Mouse (Mus musculus): ENCODE data around the gene Clic6. TPM values are rescaled to one million over a fixed set of nuclear protein-coding genes. Genes with fewer than 3 reads are reported as not detected.

The Clic6 gene
- polyA plus RNA-seq, 1 experiment from 2014 or later: 1.7 TPM

- H3K4me2 ChIP-seq: no peak overlapping the region
- no peak overlapping the region for H3K9ac ChIP-seq
- H3K9me3 ChIP-seq (replicated peaks): no peaks in the 10 kb centered on the region
- ATAC-seq: no peak
- no peaks in the 10 kb centered on the region for H3K27me3 ChIP-seq (replicated peaks)
- peaks cover 26% of the 10 kb centered on the region; the same call in 1 of the 2 replicates for H3K36me3 ChIP-seq
- 84% methylated on average over 7 of the region's 7 CpGs for WGBS (ENCODE audit: insufficient replicate concordance)
- no peak overlapping the region for H3K27ac ChIP-seq
- H3K4me1 ChIP-seq: peaks cover 26% of the 10 kb centered on the region
- H3K4me3 ChIP-seq: no peak overlapping the region
Observed at GRCm38 (mm10) chr16:92454002-92454401, 31.5 kb upstream of the Clic6 start.

GRCm38 (mm10) chr16:92454495-92454894 is 31.0 kb upstream of the Clic6 start:
- no peak overlapping the region for H3K4me3 ChIP-seq
- H3K9ac ChIP-seq: no peak overlapping the region
- H3K36me3 ChIP-seq: peaks cover 22% of the 10 kb centered on the region; the same call in 1 of the 2 replicates
- no peak overlapping the region for H3K27ac ChIP-seq
- H3K9me3 ChIP-seq (replicated peaks): no peaks in the 10 kb centered on the region
- no peak overlapping the region for H3K4me2 ChIP-seq
- no peak for ATAC-seq
- no peaks in the 10 kb centered on the region for H3K27me3 ChIP-seq (replicated peaks)
- H3K4me1 ChIP-seq: peaks cover 26% of the 10 kb centered on the region
- WGBS (ENCODE audit: insufficient replicate concordance): 84% methylated on average over 18 of the region's 18 CpGs

DNA sequence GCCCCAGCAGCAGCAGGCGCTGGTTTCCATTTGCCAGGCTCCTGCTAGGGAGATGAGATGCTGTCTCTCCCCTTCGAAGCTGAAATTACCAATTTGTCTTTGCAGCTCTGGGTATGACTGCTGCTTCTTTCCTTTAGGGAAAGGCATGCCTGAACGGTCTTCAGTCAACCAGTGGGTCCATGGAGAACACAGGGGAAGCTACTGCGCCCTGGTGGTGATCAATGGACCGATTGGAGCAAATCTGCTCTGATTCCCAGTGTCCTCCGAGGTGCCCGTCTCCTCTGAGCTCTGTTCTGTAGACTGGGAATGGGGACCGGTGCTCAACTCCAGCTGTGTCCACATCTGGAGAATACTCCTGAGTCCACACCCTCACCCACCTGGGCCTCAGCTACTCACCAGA is 30.0 kb upstream of the Clic6 start:
- H3K27ac ChIP-seq: no peak overlapping the region
- no peaks in the 10 kb centered on the region for H3K27me3 ChIP-seq (replicated peaks)
- no peak overlapping the region for H3K4me3 ChIP-seq
- no peak overlapping the region for H3K4me2 ChIP-seq
- peaks cover 21% of the 10 kb centered on the region; the same call in 1 of the 2 replicates for H3K36me3 ChIP-seq
- WGBS (ENCODE audit: insufficient replicate concordance): 73% methylated on average over 8 of the region's 8 CpGs
- ATAC-seq: no peak
- peaks cover 26% of the 10 kb centered on the region for H3K4me1 ChIP-seq
- no peaks in the 10 kb centered on the region for H3K9me3 ChIP-seq (replicated peaks)
- H3K9ac ChIP-seq: no peak overlapping the region

DNA sequence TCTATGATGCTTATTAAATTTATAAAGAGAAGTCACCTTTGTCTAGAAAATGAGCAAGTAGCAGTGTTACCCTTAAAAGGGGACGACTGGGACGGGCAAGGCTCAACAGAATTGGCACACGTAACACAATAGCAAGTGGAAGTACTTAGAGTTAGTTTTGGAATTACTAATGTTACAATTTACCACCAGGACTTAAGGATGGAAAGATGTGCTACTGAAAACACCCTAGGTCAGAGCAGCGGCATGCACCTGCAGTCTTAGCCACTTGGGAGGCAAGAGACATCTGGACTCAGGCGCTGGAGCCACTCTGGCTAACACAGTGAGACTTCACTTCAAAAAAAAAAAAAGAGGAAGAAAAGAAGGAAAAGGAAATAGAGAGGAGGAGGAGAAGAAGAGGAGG is 29.6 kb upstream of the Clic6 start:
- Histone ChIP-seq H3K9me3 (replicated peaks) (no peaks in the 10 kb centered on the region), H3K4me1 (peaks cover 26% of the 10 kb centered on the region), H3K4me2 (no peak overlapping the region), H3K27ac (no peak overlapping the region), H3K4me3 (no peak overlapping the region), H3K27me3 (replicated peaks) (no peaks in the 10 kb centered on the region), H3K9ac (no peak overlapping the region), H3K36me3 (0 out of 2 replicates have a peak, but pooled peaks cover 18% of the 10 kb centered on the region)
- 81% methylated on average over 5 of the region's 5 CpGs for WGBS (ENCODE audit: insufficient replicate concordance)
- ATAC-seq: no peak

DNA sequence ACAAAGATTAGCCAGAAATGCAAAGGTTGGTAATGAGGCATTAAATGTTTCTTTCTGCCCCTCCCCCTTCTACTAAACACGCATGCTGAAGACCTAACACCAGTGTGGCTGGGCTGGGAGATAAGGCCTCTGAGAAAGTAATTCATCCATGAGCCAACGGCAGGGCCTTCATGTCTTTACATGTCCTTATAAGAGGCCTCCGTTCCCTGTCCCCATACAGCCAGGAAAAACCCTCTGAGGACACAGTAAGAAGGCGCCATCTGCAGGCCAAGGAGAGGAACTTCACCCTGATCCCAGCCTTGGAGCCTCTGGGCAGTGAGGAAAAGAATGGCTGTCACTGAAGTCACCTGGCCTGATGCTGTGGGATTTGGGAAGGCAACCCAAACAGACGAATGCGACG is 27.9 kb upstream of the Clic6 start:
- Histone ChIP-seq H3K4me3 (no peak overlapping the region), H3K9ac (no peak overlapping the region), H3K4me1 (peaks cover 26% of the 10 kb centered on the region), H3K9me3 (replicated peaks) (no peaks in the 10 kb centered on the region), H3K4me2 (peak overlapping the region; percentile 3; the same call in 1 of the 2 replicates), H3K27me3 (replicated peaks) (no peaks in the 10 kb centered on the region), H3K27ac (0 out of 2 replicates have a peak overlapping the region, but pooled peaks have one; percentile 45), H3K36me3 (0 out of 2 replicates have a peak, but pooled peaks cover 9% of the 10 kb centered on the region)
- WGBS (ENCODE audit: insufficient replicate concordance): 17% methylated on average over 7 of the region's 7 CpGs
- peak; percentile 89 for ATAC-seq

DNA sequence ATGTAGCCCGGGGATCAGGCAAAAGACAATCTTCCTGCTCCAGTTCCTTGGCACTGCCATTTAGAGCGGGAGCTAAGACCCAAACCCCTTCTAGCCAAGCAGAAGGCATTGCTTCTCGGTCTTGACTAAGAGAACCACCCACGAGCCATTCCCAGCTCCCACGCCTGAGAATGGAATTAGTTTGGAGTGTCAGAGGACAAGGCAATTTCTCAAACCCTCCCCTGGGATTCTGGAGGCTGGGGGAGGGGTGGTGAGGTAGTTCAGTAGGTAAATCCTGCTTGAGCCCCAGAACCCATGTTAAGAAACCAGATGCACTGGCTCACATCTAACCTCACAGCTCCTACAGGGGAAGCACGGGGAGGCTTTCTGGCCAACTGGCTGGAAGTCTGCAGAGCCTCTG is 24.1 kb upstream of the Clic6 start:
- no peaks in the 10 kb centered on the region for H3K36me3 ChIP-seq
- no peak overlapping the region for H3K9ac ChIP-seq
- H3K27me3 ChIP-seq (replicated peaks): no peaks in the 10 kb centered on the region
- WGBS (ENCODE audit: insufficient replicate concordance): 70% methylated on average over 6 of the region's 6 CpGs
- no peak overlapping the region for H3K27ac ChIP-seq
- H3K4me1 ChIP-seq: peaks cover 43% of the 10 kb centered on the region
- no peaks in the 10 kb centered on the region for H3K9me3 ChIP-seq (replicated peaks)
- no peak for ATAC-seq
- H3K4me3 ChIP-seq: no peak overlapping the region
- H3K4me2 ChIP-seq: no peak overlapping the region

GRCm38 (mm10) chr16:92464390-92464972 is 21.1 kb upstream of the Clic6 start:
- H3K36me3 ChIP-seq: no peaks in the 10 kb centered on the region
- H3K27me3 ChIP-seq (replicated peaks): 0 out of 2 replicates have a peak, but pooled peaks cover 5% of the 10 kb centered on the region
- peak overlapping the region; percentile 86 for H3K9ac ChIP-seq
- H3K4me3 ChIP-seq: peak overlapping the region; percentile 86
- ATAC-seq: peak; percentile 44
- peak overlapping the region; percentile 82 for H3K27ac ChIP-seq
- H3K9me3 ChIP-seq (replicated peaks): no peaks in the 10 kb centered on the region
- H3K4me2 ChIP-seq: peak overlapping the region; percentile 96
- peaks cover 32% of the 10 kb centered on the region for H3K4me1 ChIP-seq
- WGBS (ENCODE audit: insufficient replicate concordance): 33% methylated on average over 14 of the region's 14 CpGs

DNA sequence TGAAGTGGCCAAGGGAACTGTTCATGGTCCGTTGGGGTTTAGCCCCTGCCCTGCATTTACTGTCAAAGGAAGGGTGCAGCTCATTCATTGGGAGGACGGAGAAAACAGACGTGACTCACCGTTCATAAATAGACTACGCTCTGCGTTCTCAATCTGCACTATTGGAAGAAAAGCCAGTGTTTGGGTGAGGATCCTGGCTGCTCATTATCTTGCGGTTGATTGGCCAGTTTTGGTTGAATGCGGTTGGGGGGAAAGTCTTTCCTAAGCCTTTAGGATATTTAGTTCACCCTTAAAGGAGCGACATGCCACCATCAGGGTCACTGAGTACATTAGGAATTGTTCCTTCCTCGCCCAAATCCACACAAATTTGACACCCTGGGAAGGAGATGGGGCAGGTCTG is 20.3 kb upstream of the Clic6 start:
- peak overlapping the region; percentile 82 for H3K27ac ChIP-seq
- no peak for ATAC-seq
- H3K4me1 ChIP-seq: peaks cover 32% of the 10 kb centered on the region
- peak overlapping the region; percentile 86 for H3K9ac ChIP-seq
- H3K4me2 ChIP-seq: peak overlapping the region; percentile 96
- WGBS (ENCODE audit: insufficient replicate concordance): 13% methylated on average over 10 of the region's 10 CpGs
- peak overlapping the region; percentile 86 for H3K4me3 ChIP-seq
- H3K27me3 ChIP-seq (replicated peaks): 0 out of 2 replicates have a peak, but pooled peaks cover 5% of the 10 kb centered on the region
- no peaks in the 10 kb centered on the region for H3K36me3 ChIP-seq
- no peaks in the 10 kb centered on the region for H3K9me3 ChIP-seq (replicated peaks)

DNA sequence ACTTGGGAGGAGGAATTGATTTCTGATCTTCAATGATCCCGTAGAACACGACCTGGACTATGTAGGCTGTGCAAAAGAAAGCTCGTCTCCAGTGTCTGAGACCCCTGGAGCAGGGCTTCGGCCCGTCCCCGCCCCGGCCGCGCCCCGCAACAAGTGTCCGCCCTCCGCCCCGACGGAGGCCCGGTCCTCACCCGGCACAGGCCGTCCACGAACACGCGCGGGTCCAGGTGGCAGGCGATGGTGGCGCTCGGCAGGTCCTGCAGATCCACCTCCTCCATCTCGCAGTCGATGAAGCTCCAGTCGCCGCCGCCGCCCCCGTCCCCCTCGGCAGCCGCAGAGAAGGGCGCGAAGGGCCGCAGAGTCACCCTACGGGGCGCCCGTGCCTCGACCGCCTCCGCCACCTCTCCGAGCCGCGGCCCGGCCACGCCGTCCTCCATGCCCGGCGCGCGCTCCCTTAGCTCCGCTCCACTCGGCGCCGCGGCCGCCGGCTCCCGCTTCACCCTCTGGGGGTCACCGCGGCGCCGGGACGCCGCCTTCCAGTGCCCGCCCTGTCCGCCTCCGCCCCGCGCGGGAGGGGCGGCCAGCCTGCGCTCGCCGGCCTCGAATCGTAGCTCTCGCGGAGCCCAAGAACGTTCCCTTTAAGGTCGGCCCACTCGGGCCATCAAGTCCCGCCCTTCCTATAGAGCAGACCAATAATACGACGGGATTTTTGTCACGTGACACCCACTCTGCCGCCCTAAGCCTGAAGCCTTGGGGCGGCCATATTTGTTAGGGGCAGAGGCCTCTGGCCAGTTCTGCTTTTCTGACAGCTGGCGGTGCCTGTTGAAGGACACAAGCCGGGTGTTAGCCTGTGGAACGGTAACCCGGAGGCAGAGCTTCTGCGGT is 19.7 kb upstream of the Clic6 start:
- WGBS (ENCODE audit: insufficient replicate concordance): under 1% methylated on average over 90 of the region's 94 CpGs
- Histone ChIP-seq H3K27me3 (replicated peaks) (0 out of 2 replicates have a peak, but pooled peaks cover 5% of the 10 kb centered on the region), H3K36me3 (no peaks in the 10 kb centered on the region), H3K27ac (peak overlapping the region; percentile 82), H3K9me3 (replicated peaks) (no peaks in the 10 kb centered on the region), H3K4me2 (peak overlapping the region; percentile 96), H3K9ac (peak overlapping the region; percentile 86), H3K4me1 (peaks cover 32% of the 10 kb centered on the region), H3K4me3 (peak overlapping the region; percentile 86)
- ATAC-seq: peak; percentile 98

- Histone ChIP-seq H3K4me1 (peaks cover 32% of the 10 kb centered on the region), H3K4me2 (no peak overlapping the region), H3K9ac (no peak overlapping the region), H3K9me3 (replicated peaks) (no peaks in the 10 kb centered on the region), H3K36me3 (no peaks in the 10 kb centered on the region), H3K27ac (no peak overlapping the region), H3K4me3 (no peak overlapping the region), H3K27me3 (replicated peaks) (0 out of 2 replicates have a peak, but pooled peaks cover 5% of the 10 kb centered on the region)
- no peak for ATAC-seq
- WGBS (ENCODE audit: insufficient replicate concordance): 78% methylated on average over 5 of the region's 5 CpGs
Observed at GRCm38 (mm10) chr16:92467041-92467440, 18.5 kb upstream of the Clic6 start.

DNA sequence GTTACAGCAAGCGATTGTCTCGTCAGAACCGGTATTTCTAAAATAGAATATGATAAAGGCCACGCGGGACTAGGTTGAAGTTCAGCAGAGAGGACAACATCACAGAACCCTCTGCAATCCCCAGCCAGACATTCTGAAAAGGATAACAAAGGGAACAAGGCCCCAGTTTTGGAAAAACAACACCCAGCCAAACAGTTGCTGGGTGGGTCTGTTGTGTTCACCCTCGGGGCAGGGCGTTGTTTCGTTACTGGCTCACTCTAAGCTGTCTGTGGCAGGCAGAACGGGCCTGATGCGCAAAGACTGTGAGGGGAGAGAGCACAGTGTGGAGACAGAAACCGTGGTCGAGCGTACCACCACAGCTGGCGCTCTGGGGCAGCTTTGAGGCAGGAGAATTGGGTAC is 17.1 kb upstream of the Clic6 start:
- Histone ChIP-seq H3K9ac (no peak overlapping the region), H3K27me3 (replicated peaks) (0 out of 2 replicates have a peak, but pooled peaks cover 5% of the 10 kb centered on the region), H3K27ac (no peak overlapping the region), H3K4me2 (no peak overlapping the region), H3K9me3 (replicated peaks) (no peaks in the 10 kb centered on the region), H3K4me3 (no peak overlapping the region), H3K4me1 (peaks cover 29% of the 10 kb centered on the region), H3K36me3 (no peaks in the 10 kb centered on the region)
- no peak for ATAC-seq
- 66% methylated on average over 14 of the region's 14 CpGs for WGBS (ENCODE audit: insufficient replicate concordance)

DNA sequence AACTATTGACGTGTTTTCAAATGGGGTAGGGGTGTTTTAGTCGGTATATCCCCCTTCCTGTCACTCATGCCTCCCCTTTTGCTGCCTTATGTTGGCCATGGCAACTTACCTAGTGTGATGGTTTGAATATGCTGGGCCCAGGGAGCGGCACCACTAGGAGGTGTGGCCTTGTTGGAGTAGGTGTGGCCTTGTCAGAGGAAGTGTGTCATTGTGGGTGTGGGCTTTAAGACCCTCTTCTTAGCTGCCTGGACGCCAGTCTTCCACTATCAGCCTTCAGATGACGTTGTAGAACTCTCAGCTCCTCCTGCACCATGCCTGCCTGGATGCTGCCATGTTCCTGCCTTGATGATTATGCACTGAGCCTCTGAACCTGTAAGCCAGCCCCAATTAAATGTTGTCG is 14.8 kb upstream of the Clic6 start, which contains the start of gene Rcan1:
Gene Rcan1 (minus strand): TSS at position 162 of the 400 bp plus-strand sequence.
- ATAC-seq: no peak
- H3K27me3 ChIP-seq (replicated peaks): 0 out of 2 replicates have a peak, but pooled peaks cover 5% of the 10 kb centered on the region
- H3K36me3 ChIP-seq: no peaks in the 10 kb centered on the region
- H3K4me1 ChIP-seq: peaks cover 16% of the 10 kb centered on the region
- H3K27ac ChIP-seq: no peak within 1 kb of the TSS
- no peak within 1 kb of the TSS for H3K4me2 ChIP-seq
- no peak within 1 kb of the TSS for H3K4me3 ChIP-seq
- no peak within 1 kb of the TSS for H3K9ac ChIP-seq
- no peaks in the 10 kb centered on the region for H3K9me3 ChIP-seq (replicated peaks)
- 49% methylated on average over 6 of the region's 6 CpGs for WGBS (ENCODE audit: insufficient replicate concordance)
